Mouse (Mus musculus) embryonic facial prominence, embryonic 15.5 days (tissue): Measurements from ENCODE around the gene Coro1c. TPM values are rescaled to one million over a fixed set of nuclear protein-coding genes. Genes with fewer than 3 reads are reported as not detected.

Source experiments
- ATAC-seq: fragments of 200-750 bp; cut with Nextera tagmentation; 2 replicates; pipeline ENCODE4 v1.8.0; 2017; ENCODE audit warnings: low read depth, moderate TSS enrichment; ENCODE audit not compliant: insufficient number of reproducible peaks, low FRiP score, low TSS enrichment
- H3K27ac ChIP-seq: fragments of 300-500 bp; sonication (generic); replicated peaks from 2 replicates; pipeline ENCODE4 v1.5.1; 2015; ENCODE audit warnings: mild to moderate bottlenecking, inconsistent platforms
- H3K27me3 ChIP-seq: fragments of 300-500 bp; sonication (generic); 2 replicates; pipeline ENCODE4 v1.6.1; 2015; ENCODE audit warnings: inconsistent platforms
- H3K36me3 ChIP-seq: fragments of 300-500 bp; sonication (generic); 2 replicates; pipeline ENCODE4 v1.6.1; 2015; ENCODE audit warnings: mild to moderate bottlenecking, inconsistent platforms
- H3K4me1 ChIP-seq: fragments of 300-500 bp; sonication (generic); 2 replicates; pipeline ENCODE4 v1.6.1; 2015; ENCODE audit warnings: inconsistent platforms
- H3K4me2 ChIP-seq: fragments of 300-500 bp; sonication (generic); replicated peaks from 2 replicates; pipeline ENCODE4 v1.6.1; 2015; ENCODE audit warnings: mild to moderate bottlenecking, inconsistent platforms
- H3K4me3 ChIP-seq: fragments of 300-500 bp; sonication (generic); replicated peaks from 2 replicates; pipeline ENCODE4 v1.5.1; 2015; ENCODE audit warnings: mild to moderate bottlenecking, inconsistent platforms
- H3K9ac ChIP-seq: fragments of 300-500 bp; sonication (generic); 2 replicates; pipeline ENCODE4 v1.6.1; 2015; ENCODE audit warnings: inconsistent platforms
- H3K9me3 ChIP-seq: fragments of 300-500 bp; sonication (generic); replicated peaks from 2 replicates; pipeline ENCODE4 v1.6.1; 2016; ENCODE audit warnings: inconsistent platforms
- WGBS: fragments of 180-500 bp; shearing (Covaris S2); methylation state at CpG from one replicate; pipeline ENCODE4 v1.1.7; 2015; 5-methylcytosine and 5-hydroxymethylcytosine counted together
- polyA plus RNA-seq: library from polyadenylated mRNA; unstranded; fragments of >200 nt; fragmentation: Nextera tagmentation; extraction: Ambion mirVana; gene quantifications from 2 replicates; pipeline ENCODE4 v1.2.1, GENCODE M21; 2015

Gene Coro1c
- polyA plus RNA-seq, 1 experiment from 2014 or later: 99.0 TPM

DNA sequence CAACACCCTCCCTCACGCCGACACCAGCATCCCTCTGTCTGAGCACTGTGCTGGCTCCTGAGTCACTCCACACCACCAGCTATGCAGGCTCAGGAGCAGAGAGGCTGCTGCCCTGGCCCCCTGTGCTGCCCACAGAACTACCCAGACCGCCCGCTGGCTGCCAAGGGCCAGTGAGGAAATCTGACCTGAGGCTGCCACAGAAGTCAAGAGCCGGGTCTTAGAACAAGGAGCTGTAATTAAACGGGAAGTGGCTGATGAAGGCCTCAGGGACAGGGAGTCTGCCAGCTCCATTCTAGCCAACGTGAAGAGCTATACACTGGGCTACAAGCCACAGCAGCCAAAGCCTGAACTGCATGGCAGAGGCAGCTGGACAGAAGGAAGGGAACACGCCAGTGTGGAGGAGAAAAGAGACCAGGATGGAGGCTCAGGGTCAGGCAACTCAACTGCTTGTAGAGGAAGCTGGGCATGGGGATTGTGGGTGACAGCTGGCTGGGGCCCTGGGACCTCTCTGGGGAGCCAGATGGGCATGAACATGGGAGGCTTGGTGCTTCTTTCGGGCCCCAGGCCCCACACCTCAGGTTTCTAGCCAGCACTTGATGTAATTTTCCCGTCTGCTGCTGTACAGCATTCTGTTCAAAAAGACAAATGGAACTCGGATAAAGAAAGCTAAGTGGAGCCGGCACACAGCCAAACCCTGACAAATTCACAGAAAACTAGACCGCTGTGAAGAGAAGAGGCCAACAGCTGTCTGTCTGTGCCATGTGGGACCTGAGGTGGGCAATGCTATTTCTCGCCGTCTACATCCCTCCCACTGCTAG, 25.8 kb downstream of the Coro1c start:
- WGBS: 34% methylated on average over 15 of the region's 15 CpGs
- peak overlapping the region; percentile 80 for H3K27ac ChIP-seq
- H3K4me1 ChIP-seq: peaks cover 35% of the 10 kb centered on the region
- peaks cover 5% of the 10 kb centered on the region; the same call in 1 of the 2 replicates for H3K36me3 ChIP-seq
- ATAC-seq: 0 out of 2 replicates have a peak, but pooled peaks have one; percentile 48
- no peak overlapping the region for H3K9ac ChIP-seq
- H3K4me2 ChIP-seq: no peak overlapping the region
- H3K27me3 ChIP-seq: no peaks in the 10 kb centered on the region
- H3K9me3 ChIP-seq: no peaks in the 10 kb centered on the region
- H3K4me3 ChIP-seq: no peak overlapping the region

DNA sequence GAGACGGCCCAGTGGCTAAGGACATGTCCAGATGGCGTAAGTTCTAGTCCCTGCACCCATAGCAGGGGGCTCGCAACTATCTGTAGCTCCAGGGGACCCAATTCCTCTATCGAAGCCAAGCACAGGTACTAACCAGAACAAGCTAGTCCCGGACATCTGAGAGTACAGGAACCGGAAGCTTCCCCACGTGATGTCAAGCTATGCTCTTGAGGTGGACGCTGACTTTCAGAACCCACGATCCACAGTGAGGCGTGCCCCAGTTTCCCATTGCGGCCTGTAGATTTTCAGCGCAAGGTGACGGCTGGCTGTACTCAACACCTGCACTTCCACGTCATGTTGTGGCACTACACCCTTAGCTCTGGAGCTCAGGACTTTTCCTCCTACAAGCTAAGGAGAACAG, 27.4 kb downstream of the Coro1c start:
- H3K36me3 ChIP-seq: peaks cover 10% of the 10 kb centered on the region
- H3K9me3 ChIP-seq: no peaks in the 10 kb centered on the region
- no peak overlapping the region for H3K4me3 ChIP-seq
- ATAC-seq: no peak
- WGBS: 90% methylated on average over 14 of the region's 14 CpGs
- H3K9ac ChIP-seq: no peak overlapping the region
- H3K4me1 ChIP-seq: peaks cover 30% of the 10 kb centered on the region
- no peak overlapping the region for H3K27ac ChIP-seq
- no peak overlapping the region for H3K4me2 ChIP-seq
- H3K27me3 ChIP-seq: no peaks in the 10 kb centered on the region

DNA sequence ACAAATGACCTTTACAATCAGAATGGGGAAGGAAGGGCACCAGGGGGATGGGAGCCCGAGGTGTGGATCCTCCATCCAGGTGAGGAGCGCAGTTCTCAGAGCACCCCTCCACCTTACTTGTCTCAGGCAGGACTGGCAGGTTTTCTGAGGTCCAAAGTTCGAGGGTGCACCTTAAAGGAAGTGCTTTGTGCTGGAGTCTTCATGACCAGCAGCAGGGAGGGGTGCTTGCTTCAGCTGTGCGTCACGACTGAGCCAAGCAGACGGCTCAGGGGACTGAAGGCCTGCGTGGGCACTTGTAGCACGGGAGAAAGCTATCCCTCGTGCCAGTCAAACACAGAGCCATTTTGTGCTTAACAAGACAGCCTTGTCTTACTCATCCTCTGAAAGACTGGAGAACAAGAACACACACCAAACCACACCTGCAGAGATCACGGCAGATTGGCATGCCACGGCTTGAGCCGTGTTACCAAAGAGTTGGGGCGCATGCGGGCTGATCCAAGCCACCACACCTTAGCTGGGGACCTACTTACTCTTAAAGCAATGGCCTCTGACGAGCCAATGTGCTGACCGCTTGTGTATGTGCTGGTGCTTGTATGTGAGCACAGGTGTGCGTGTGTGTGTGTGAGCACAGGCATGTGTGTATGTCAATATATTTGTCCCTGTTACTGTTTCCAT, 29.5 kb downstream of the Coro1c start:
- Histone ChIP-seq H3K27me3 (no peaks in the 10 kb centered on the region), H3K36me3 (peaks cover 20% of the 10 kb centered on the region), H3K4me2 (no peak overlapping the region), H3K27ac (peak overlapping the region; percentile 44; the same call in 1 of the 2 replicates), H3K4me1 (peaks cover 36% of the 10 kb centered on the region), H3K9ac (no peak overlapping the region), H3K9me3 (no peaks in the 10 kb centered on the region), H3K4me3 (no peak overlapping the region)
- no peak for ATAC-seq
- WGBS: 78% methylated on average over 17 of the region's 17 CpGs

DNA sequence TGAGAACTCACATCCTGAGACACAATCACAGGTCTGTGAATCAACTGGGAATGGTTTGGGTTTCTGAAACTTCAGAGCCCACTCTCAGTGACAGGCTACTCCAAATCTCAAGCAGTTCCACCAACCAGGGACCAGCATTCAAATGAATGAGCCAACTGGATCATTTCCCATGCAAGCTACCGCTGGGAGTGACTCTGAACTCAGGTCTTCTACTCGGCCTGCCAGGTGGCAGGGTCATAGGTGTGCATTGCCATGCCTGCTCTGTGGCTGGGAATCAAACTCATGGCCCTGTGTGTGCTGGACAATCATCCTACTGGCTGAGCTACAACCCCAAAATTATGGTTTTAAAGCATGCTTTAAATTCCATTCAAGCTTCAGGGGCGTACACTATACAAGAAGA, 31.0 kb downstream of the Coro1c start:
- H3K9ac ChIP-seq: no peak overlapping the region
- no peaks in the 10 kb centered on the region for H3K27me3 ChIP-seq
- 58% methylated on average over 3 of the region's 3 CpGs for WGBS
- peaks cover 37% of the 10 kb centered on the region for H3K4me1 ChIP-seq
- no peaks in the 10 kb centered on the region for H3K9me3 ChIP-seq
- no peak overlapping the region for H3K4me3 ChIP-seq
- no peak overlapping the region for H3K4me2 ChIP-seq
- peaks cover 20% of the 10 kb centered on the region for H3K36me3 ChIP-seq
- no peak overlapping the region for H3K27ac ChIP-seq
- no peak for ATAC-seq

DNA sequence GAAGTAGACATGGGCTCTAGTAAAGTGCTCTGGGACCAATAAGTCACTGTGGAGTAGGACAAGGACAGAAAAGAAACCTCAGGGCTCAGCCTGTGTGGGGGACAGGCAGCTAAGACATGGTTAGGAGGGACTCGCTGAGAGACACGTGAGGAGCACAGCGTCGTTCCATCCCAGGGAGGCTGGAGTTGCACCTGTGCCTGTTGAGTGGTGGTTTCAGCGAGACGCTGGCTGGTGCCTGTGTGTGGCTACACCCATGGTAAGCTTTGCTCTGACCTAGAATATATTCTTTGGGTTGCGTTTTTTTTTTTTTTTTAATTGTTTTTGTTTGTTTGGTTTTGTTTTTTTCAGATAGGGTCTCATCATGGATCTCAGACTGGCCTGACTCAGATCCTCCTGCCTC, 32.4 kb downstream of the Coro1c start:
- Histone ChIP-seq H3K36me3 (peaks cover 16% of the 10 kb centered on the region), H3K9me3 (no peaks in the 10 kb centered on the region), H3K4me1 (peaks cover 42% of the 10 kb centered on the region), H3K4me3 (no peak overlapping the region), H3K9ac (no peak overlapping the region), H3K27me3 (no peaks in the 10 kb centered on the region), H3K27ac (no peak overlapping the region), H3K4me2 (no peak overlapping the region)
- 87% methylated on average over 7 of the region's 7 CpGs for WGBS
- no peak for ATAC-seq

DNA sequence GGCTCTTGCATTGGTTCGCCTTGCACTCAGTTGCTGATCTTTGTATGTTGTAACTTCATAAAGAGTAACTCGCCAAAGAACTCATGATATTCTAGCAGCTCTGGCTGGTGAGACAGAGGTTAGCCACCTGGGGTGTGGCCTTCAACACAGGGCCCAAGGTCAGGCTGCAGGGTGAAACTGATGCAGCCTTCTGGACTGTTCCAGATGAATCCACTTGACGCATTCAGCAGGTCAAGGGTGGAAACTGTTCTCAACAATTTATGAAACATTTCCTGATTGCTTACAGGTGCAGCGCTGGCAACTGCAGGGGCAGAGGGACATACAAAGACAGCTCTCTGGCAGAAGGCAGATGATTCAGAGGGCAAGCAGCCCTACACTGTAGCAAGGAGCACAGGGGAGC, 32.9 kb downstream of the Coro1c start:
- 78% methylated on average over 4 of the region's 4 CpGs for WGBS
- Histone ChIP-seq H3K4me3 (no peak overlapping the region), H3K9me3 (no peaks in the 10 kb centered on the region), H3K9ac (no peak overlapping the region), H3K4me2 (no peak overlapping the region), H3K27ac (no peak overlapping the region), H3K36me3 (peaks cover 15% of the 10 kb centered on the region), H3K4me1 (peaks cover 48% of the 10 kb centered on the region), H3K27me3 (no peaks in the 10 kb centered on the region)
- no peak for ATAC-seq

DNA sequence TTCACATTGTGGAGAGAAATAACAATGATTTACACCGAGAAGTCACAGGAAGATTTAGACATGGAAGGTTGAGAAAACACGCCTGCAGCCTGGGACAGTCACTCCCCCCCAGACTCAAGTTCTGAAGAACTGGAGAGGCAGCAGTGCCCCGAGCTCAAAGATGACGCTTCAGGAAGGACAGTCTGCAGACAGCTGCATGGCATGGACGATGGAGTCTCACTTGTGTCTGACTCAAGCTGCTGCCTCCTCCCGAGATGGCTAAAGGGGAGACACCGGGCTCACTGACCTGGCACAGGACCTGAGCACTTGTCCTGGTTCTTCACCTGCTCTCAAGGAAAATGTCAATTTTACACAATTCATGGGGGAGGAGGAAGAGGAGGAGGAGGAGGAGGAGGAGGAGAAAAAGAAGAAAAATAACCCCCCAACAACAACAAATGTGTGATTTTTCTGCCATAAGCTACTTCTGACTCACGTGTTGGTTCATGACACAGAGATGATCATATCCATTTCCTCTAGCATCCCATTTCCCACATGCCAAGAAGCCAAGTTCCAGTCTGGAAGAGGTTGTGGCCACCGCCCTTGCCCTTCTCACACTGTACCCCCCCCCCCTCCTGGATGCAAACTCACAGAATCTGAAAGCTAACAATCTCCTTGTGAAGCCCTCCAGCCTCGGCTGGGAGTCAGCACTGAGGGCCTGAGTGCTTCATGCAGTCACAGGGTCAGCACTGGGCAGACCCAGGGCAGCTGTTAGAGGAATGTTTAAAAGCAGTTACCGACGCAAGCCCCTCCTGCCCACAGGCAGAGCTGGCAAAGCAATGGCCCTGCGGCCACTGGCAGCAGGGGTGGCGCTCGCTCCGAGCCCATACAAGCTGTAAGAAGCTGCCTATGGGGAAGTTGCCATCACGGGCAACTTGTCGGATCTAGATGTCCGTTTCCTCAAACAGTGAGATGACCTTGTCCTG, 34.2 kb downstream of the Coro1c start:
- WGBS: 50% methylated on average over 19 of the region's 19 CpGs
- H3K27ac ChIP-seq: peak overlapping the region; percentile 86
- no peak for ATAC-seq
- no peaks in the 10 kb centered on the region for H3K27me3 ChIP-seq
- H3K4me2 ChIP-seq: no peak overlapping the region
- H3K36me3 ChIP-seq: peaks cover 15% of the 10 kb centered on the region
- H3K4me3 ChIP-seq: no peak overlapping the region
- H3K4me1 ChIP-seq: peaks cover 58% of the 10 kb centered on the region
- H3K9ac ChIP-seq: no peak overlapping the region
- H3K9me3 ChIP-seq: no peaks in the 10 kb centered on the region

DNA sequence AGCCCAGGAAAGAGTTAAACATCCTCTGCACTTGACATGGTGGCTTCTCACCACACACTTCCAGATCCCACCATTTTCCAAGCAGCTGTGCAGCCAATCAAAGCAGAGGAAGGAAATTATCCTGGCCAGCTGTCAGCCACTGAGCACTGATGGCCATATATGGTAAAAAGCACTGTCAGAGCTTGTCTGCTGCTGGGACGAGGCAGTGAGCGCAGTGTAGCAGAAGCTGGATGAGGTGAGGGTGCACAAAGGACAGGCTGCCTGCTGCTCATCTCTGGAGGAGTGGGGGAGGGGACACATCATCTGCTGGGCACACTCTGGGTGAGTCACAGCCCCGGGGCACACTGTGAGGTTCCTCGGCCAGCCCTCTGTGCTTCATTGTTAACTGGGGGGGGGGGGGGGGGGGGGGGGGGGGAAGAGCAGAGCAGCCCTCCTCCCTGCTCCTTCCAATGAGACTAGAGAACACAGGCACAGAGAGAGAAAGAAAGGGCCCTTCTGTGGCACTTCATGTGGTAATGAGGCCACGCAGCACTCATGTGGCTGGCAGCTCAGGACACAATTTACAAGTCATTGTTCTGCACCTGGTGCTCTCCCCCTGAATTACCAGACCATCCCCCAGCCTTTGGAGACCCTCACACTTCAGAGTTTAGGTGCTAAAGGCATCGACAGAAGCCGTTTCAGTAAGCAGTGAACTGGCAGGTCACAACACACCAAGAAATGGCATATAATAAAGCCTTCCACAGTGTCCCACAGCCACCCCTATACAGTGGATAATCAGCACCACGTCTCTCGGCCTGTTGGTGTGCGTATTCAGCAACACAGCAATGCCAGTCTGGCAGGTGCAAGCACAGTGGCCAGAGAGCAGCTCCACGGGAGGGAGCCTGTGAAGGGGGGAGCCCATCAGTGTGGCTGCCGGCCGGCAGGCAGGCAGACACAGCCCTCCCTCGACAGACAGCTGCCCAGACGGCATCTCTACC, 35.3 kb downstream of the Coro1c start:
- peak; percentile 88 for ATAC-seq
- Histone ChIP-seq H3K4me2 (peak overlapping the region; percentile 30), H3K4me1 (peaks cover 62% of the 10 kb centered on the region), H3K9me3 (no peaks in the 10 kb centered on the region), H3K27me3 (no peaks in the 10 kb centered on the region), H3K4me3 (peak overlapping the region; percentile 8; the same call in 1 of the 2 replicates), H3K27ac (peak overlapping the region; percentile 86), H3K36me3 (peaks cover 15% of the 10 kb centered on the region; the same call in 1 of the 2 replicates), H3K9ac (peak overlapping the region; percentile 9; the same call in 1 of the 2 replicates)
- WGBS: 8% methylated on average over 15 of the region's 15 CpGs

DNA sequence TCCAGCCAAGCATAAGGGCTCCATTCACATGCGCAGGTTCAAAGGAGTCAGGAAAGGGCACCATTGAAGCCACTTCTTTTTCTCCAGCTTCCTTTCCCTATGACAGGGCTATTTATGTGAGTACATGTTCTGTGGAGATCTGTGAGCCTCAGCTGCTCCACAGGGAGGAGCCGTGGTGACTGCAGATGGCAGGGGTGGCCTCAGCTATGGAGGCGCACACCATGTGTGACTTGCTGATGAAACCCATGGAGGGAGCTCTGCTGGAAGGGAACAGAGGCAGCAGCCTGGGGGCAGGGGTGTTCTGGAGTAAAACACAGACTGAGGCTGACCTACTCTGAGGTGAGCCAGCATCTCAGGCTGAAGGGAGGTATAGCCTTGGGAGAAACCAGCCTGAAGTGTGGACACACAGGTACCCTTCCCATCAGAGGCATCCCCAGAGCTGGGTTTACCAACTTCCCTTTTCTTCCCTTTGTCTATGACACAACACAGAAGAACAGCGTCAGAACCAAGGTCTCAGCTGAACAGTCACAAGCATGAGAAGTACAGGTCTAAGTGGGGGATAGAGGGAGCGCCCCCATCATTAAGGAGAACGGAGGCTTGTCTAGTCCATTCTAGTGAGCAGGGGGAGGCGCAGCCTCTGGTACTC, 36.5 kb downstream of the Coro1c start:
- ATAC-seq: no peak
- H3K27me3 ChIP-seq: no peaks in the 10 kb centered on the region
- no peak overlapping the region for H3K4me3 ChIP-seq
- no peak overlapping the region for H3K4me2 ChIP-seq
- H3K4me1 ChIP-seq: peaks cover 63% of the 10 kb centered on the region
- peaks cover 15% of the 10 kb centered on the region; the same call in 1 of the 2 replicates for H3K36me3 ChIP-seq
- no peaks in the 10 kb centered on the region for H3K9me3 ChIP-seq
- H3K9ac ChIP-seq: 0 out of 2 replicates have a peak overlapping the region, but pooled peaks have one; percentile 4
- WGBS: 64% methylated on average over 7 of the region's 7 CpGs
- peak overlapping the region; percentile 86 for H3K27ac ChIP-seq
